Mouse (Mus musculus) midbrain, embryonic 14.5 days (tissue): Measurements from ENCODE around the gene Cdhr2. TPM values are rescaled to one million over a fixed set of nuclear protein-coding genes. Genes with fewer than 3 reads are reported as not detected.

ENCODE experiments used
- ATAC-seq: fragments of 200-750 bp; cut with Nextera tagmentation; 2 replicates; pipeline ENCODE4 v1.8.0; 2017; ENCODE audit warnings: moderate number of reproducible peaks, moderate library complexity; ENCODE audit not compliant: low FRiP score, low TSS enrichment
- DNase-seq: peaks from one replicate; pipeline ENCODE4 v3.0.0-alpha.2; 2015
- H3K27ac ChIP-seq: fragments of 300-500 bp; sonication (generic); replicated peaks from 2 replicates; pipeline ENCODE4 v1.5.1; 2014; ENCODE audit warnings: mild to moderate bottlenecking, low read depth, low read length, moderate library complexity
- H3K27me3 ChIP-seq: fragments of 300-500 bp; sonication (generic); 2 replicates; pipeline ENCODE4 v1.6.1; 2014; ENCODE audit warnings: low read length, control low read depth, mixed read lengths; ENCODE audit not compliant: control insufficient read depth, insufficient read depth
- H3K36me3 ChIP-seq: fragments of 300-500 bp; sonication (generic); 2 replicates; pipeline ENCODE4 v1.6.1; 2014; ENCODE audit warnings: low read length, control low read depth; ENCODE audit not compliant: control insufficient read depth, insufficient read depth
- H3K4me1 ChIP-seq: fragments of 300-500 bp; sonication (generic); 2 replicates; pipeline ENCODE4 v1.6.1; 2014; ENCODE audit warnings: mild to moderate bottlenecking, antibody characterized with exemption, low read length, control low read depth; ENCODE audit not compliant: control insufficient read depth, insufficient read depth
- H3K4me2 ChIP-seq: fragments of 300-500 bp; sonication (generic); 2 replicates; pipeline ENCODE4 v1.6.1; 2014; ENCODE audit warnings: mild to moderate bottlenecking, low read length, moderate library complexity
- H3K4me3 ChIP-seq: fragments of 300-500 bp; sonication (generic); replicated peaks from 2 replicates; pipeline ENCODE4 v1.5.1; 2014; ENCODE audit warnings: low read depth, low read length
- H3K9ac ChIP-seq: fragments of 300-500 bp; sonication (generic); replicated peaks from 2 replicates; pipeline ENCODE4 v1.6.1; 2014; ENCODE audit warnings: mild to moderate bottlenecking, low read length, moderate library complexity
- H3K9me3 ChIP-seq: fragments of 300-500 bp; sonication (generic); 2 replicates; pipeline ENCODE4 v1.6.1; 2016; ENCODE audit warnings: low read length, control low read depth, mixed read lengths; ENCODE audit not compliant: control insufficient read depth
- WGBS: fragments of 180-500 bp; shearing (Covaris S2); extraction: QIAGEN DNeasy Blood & Tissue Kit; methylation state at CpG from one replicate; pipeline ENCODE4 v1.1.7; 2014; 5-methylcytosine and 5-hydroxymethylcytosine counted together
- polyA plus RNA-seq: library from polyadenylated mRNA; unstranded; fragments of >200 nt; fragmentation: Nextera tagmentation; extraction: Ambion mirVana; gene quantifications from 2 replicates; pipeline ENCODE4 v1.2.1, GENCODE M21; 2014

Cdhr2 gene
- polyA plus RNA-seq, 1 experiment from 2014 or later, result 0.22 TPM

- DNase-seq (no peak), ATAC-seq (no peak)
- Histone ChIP-seq H3K27ac (no peak overlapping the region), H3K27me3 (peaks cover 44% of the 10 kb centered on the region), H3K9me3 (no peaks in the 10 kb centered on the region), H3K9ac (no peak overlapping the region), H3K4me1 (peaks cover 10% of the 10 kb centered on the region; the same call in 1 of the 2 replicates), H3K4me2 (peak overlapping the region; percentile 82; the same call in 1 of the 2 replicates), H3K36me3 (no peaks in the 10 kb centered on the region), H3K4me3 (no peak overlapping the region)
- 83% methylated on average over 4 of the region's 4 CpGs for WGBS
Observed at GRCm38 (mm10) chr13:54767012-54767411, 65.8 kb downstream of the Cdhr2 start.

GRCm38 (mm10) chr13:54780592-54780991, 79.3 kb downstream of the Cdhr2 start:
- Histone ChIP-seq H3K4me1 (no peaks in the 10 kb centered on the region; the same call in 1 of the 2 replicates), H3K4me2 (no peak overlapping the region), H3K4me3 (no peak overlapping the region), H3K27me3 (no peaks in the 10 kb centered on the region), H3K36me3 (no peaks in the 10 kb centered on the region), H3K9me3 (no peaks in the 10 kb centered on the region), H3K9ac (no peak overlapping the region), H3K27ac (0 out of 2 replicates have a peak overlapping the region, but pooled peaks have one; percentile 13)
- ATAC-seq (no peak), DNase-seq (peak; percentile 62)
- 55% methylated on average over 3 of the region's 3 CpGs for WGBS

GRCm38 (mm10) chr13:54781086-54781485, 79.8 kb downstream of the Cdhr2 start:
- Histone ChIP-seq H3K4me3 (no peak overlapping the region), H3K4me2 (no peak overlapping the region), H3K9me3 (no peaks in the 10 kb centered on the region), H3K36me3 (no peaks in the 10 kb centered on the region), H3K4me1 (no peaks in the 10 kb centered on the region; the same call in 1 of the 2 replicates), H3K27ac (0 out of 2 replicates have a peak overlapping the region, but pooled peaks have one; percentile 13), H3K9ac (no peak overlapping the region), H3K27me3 (no peaks in the 10 kb centered on the region)
- WGBS, result 91% methylated on average over 3 of the region's 3 CpGs
- DNase-seq (no peak), ATAC-seq (no peak)

- Histone ChIP-seq H3K9ac (no peak overlapping the region), H3K36me3 (no peaks in the 10 kb centered on the region), H3K4me3 (no peak overlapping the region), H3K4me1 (no peaks in the 10 kb centered on the region; the same call in 1 of the 2 replicates), H3K4me2 (no peak overlapping the region), H3K27ac (no peak overlapping the region), H3K27me3 (no peaks in the 10 kb centered on the region), H3K9me3 (no peaks in the 10 kb centered on the region)
- no peak for ATAC-seq
- DNase-seq, result no peak
- 43% methylated on average over 2 of the region's 2 CpGs for WGBS
Observed at GRCm38 (mm10) chr13:54783235-54783634, 82.0 kb downstream of the Cdhr2 start.

- H3K9me3 ChIP-seq, result no peaks in the 10 kb centered on the region
- H3K4me2 ChIP-seq, result no peak within 1 kb of the TSS
- no peak within 1 kb of the TSS for H3K27ac ChIP-seq
- no peak within 1 kb of the TSS for H3K4me3 ChIP-seq
- no peaks in the 10 kb centered on the region for H3K36me3 ChIP-seq
- no peak within 1 kb of the TSS for H3K9ac ChIP-seq
- no peaks in the 10 kb centered on the region for H3K27me3 ChIP-seq
- WGBS, result 89% methylated on average over 4 of the region's 4 CpGs
- DNase-seq (no peak), ATAC-seq (no peak)
- no peaks in the 10 kb centered on the region; the same call in 1 of the 2 replicates for H3K4me1 ChIP-seq
Observed at GRCm38 (mm10) chr13:54783698-54784097, 82.4 kb downstream of the Cdhr2 start, which contains the start of gene Eif4e1b. Eif4e1b (plus strand) TSS chr13:54783998.

Other genes starting within 250 kb of the Cdhr2 start
- gene Thoc3, start 232.6 kb upstream of the Cdhr2 start, polyA plus RNA-seq, result 114 and 121 TPM in 2 replicates
- 23.3 and 27.9 TPM in 2 replicates for gene Simc1, start 197.7 kb upstream of the Cdhr2 start, polyA plus RNA-seq
- 240 and 277 TPM in 2 replicates for gene 4833439L19Rik, start 136.0 kb upstream of the Cdhr2 start, polyA plus RNA-seq
- gene Arl10, start 126.4 kb upstream of the Cdhr2 start, polyA plus RNA-seq, result 88.1 and 117 TPM in 2 replicates
- 36.5 and 44.2 TPM in 2 replicates for gene Nop16, start 111.4 kb upstream of the Cdhr2 start, polyA plus RNA-seq
- gene Higd2a, start 111.3 kb upstream of the Cdhr2 start, polyA plus RNA-seq, result 219 and 273 TPM in 2 replicates
- gene Cltb, start 90.1 kb upstream of the Cdhr2 start, polyA plus RNA-seq, result 127 and 188 TPM in 2 replicates
- 86.9 and 98.5 TPM in 2 replicates for gene Faf2, start 79.7 kb upstream of the Cdhr2 start, polyA plus RNA-seq
- gene Rnf44, start 7.6 kb upstream of the Cdhr2 start, polyA plus RNA-seq, result 78.6 and 88.1 TPM in 2 replicates
- gene Gprin1, start 48.4 kb downstream of the Cdhr2 start, polyA plus RNA-seq, result 19.1 and 29.4 TPM in 2 replicates
- gene Sncb, start 65.1 kb downstream of the Cdhr2 start, polyA plus RNA-seq, result 37.5 and 53.7 TPM in 2 replicates
- not detected in 2 replicates for gene Eif4e1b, start 82.5 kb downstream of the Cdhr2 start, polyA plus RNA-seq
- gene Tspan17, start 87.9 kb downstream of the Cdhr2 start, polyA plus RNA-seq, result 25.5 and 40.2 TPM in 2 replicates
- 12.6 and 15.9 TPM in 2 replicates for gene Unc5a, start 247.9 kb downstream of the Cdhr2 start, polyA plus RNA-seq